Mouse (Mus musculus) frontal cortex, postnatal 14 days (tissue): Measurements from ENCODE around the gene Wdr26.

Experiments used
- DNase-seq, 2 experiments: peaks; one replicate each; pipeline ENCODE4 v3.0.0; 2022; ENCODE audit warnings: low spot score in 2 of 2

Wdr26 gene

DNA sequence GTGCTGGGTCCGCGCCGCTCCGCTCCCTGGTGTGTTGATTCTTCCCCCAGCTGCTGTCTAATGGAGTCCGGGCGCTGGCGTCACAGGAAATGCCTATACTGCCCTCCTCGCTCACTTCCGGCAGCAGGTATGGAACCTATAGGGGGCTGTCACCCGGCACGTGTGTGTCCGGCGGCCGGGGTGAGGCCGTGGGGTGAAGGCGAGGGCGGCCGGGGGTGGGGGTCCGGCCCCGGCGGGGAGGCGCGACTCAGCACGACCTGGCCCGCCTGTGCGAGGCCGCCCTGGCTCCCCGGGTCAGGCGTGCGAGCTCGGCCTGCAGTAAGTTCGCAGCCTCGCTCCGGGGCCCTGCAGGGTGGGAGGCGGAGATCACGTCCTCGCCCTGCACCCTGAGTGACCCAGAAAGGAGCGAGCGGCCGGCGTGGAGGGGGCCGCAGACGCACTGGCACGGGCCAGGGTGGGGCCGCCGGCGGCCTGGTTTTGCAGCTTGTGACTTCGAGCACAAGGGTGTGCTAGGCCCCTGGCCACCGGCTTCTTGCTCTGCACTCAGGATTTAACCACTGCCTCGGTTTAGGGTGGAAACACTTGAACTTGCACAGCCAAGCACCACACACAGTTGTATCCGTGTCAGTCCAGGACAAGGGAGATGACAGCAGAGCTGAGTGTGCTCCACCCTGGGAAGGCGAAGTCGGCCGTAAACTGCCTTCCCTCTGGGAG is at the start of gene Wdr26:
Wdr26 (minus strand) TSS at position 82 of the 714 bp plus-strand sequence.
- peak; percentile 74 to 76 for DNase-seq

DNA sequence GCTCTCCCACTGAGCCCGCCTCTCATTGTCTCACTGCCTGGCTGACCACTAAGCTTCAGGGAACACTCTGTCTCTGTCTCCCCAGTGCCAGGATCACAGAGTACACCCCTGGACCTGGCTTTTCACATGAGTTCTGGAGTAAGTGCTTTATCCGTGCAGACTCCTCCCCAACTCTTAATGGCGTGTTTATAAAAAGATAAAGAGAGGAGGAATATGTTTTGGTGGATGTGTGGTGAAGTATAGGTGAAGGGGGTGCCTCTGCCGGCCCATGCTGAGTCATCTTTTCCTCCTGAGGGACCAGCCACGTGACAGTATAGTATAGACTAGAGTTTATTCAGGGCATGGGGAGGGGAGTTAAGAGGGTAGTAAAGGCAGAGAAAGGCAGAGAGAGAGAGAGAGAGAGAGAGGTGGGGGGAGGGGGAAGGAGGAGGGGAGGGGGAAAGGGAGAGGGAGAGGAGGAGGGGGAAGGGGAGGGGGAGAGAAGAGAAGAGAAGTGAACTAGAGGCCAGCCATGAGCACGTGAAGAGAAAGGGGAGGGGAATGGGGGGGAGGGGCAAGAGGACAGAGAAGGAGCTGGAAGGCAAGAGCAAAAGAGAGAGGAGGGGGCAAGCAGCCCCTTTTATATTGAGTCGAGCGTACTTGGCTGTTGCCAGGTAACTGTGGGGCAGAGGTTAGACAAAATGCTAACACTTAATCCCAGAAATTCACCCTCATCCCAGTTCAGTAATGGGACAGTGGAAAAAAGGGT is 49.3 kb upstream of the Wdr26 start:
- DNase-seq = no peak

DNA sequence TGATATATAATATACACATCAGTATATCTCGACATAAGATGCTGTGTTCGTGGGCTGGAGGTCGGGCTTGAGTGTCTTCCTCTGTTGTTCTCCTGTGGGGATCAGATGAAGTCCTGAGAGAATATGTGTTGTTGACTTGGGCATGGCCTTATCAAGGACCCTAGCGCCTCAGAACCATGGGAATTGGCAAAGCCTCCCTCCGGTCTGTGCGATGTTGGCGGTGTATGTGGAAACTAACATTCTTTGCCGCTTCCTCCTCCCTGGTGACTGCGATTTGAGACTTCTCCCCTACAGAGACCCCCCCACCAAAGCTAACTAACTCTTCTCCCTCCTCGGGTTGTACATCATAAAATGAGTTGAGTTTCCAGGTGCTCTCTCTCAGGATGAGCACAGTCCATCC is 48.6 kb upstream of the Wdr26 start:
- DNase-seq = no peak

GRCm38 (mm10) chr1:181259626-181260410 is 48.0 kb upstream of the Wdr26 start:
- DNase-seq = no peak

DNA sequence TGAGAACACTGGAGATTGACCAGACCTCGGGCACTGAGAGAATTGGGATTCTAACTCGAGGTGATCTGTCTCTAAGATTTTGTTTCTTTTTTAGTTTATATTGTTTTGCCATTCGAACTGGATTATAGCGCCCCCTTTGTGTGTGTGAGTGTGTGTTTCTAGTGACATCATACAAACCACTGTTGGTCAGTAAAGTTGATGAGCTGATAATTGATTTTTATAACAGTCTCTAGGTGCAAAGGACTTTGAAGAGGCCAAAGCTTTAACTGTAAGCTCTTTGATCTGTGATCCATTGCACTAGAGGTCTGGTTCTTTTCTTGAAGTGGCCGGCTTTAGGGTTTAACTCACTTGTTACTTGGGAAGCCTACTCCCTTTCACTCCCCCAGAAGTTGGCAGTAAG is 47.3 kb upstream of the Wdr26 start:
- no peak for DNase-seq

DNA sequence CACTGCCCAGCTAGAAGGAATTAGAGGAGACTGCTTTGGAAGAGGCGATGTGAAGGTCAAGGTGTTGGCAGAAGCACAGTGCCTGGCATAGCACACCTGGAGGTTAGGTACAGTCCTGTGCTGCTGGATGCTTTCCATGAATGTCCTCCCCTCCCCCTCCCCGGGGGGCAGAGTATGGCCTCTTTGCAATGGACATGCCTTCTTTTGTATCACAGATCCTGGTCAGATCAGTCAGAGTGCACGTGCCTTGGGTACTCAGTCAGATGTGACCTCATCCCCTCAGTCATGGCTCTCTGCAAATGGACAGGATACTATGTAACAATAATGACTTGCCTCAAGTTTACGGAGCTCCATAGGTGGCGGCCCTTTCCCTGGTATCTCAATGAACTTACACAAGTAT is 46.8 kb upstream of the Wdr26 start:
- DNase-seq = no peak

GRCm38 (mm10) chr1:181257585-181258555 is 46.1 kb upstream of the Wdr26 start:
- no peak for DNase-seq

DNA sequence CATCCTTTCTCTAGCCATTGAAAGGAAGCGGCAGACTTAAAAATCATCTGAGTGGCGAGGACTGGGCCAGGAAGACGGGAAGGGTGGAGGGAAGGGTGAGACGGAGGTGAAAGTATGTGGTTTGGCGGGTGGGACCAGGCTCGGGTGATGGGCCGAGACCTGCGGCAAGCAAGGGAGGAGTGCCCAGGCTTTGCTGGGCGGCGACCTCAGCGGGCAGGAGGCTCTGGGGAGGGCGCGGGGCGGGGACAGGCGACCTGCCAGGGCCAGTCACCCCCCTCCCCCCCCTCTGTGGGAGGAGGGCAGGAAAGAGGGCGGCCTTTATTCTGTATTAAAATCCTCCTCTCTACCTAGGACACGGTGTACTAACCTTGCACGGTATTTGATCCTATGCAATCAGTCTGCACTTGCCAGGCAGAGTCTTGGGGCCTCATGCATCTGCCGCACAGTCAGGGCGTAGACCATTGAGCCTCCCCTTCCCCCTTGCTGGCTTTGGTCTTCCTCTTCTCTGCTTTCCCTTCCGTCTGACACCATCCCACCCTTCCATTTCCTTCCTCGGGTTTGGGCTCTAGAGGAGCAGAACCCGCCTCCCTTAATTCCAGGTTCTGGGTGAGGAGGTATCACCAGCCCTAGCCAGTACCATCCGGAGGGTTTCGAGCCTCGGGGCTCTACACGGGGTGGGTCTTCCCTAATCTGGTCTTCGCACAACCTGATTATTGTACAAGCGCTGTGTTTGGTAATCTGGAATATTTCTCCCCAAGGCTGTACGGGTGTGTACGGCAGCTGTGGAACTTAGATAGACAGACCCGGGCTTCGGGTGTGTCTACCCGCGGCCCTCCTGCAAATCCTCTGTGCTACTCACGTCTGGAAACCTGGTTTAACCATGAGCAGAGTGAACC is 45.1 kb upstream of the Wdr26 start:
- DNase-seq = no peak

DNA sequence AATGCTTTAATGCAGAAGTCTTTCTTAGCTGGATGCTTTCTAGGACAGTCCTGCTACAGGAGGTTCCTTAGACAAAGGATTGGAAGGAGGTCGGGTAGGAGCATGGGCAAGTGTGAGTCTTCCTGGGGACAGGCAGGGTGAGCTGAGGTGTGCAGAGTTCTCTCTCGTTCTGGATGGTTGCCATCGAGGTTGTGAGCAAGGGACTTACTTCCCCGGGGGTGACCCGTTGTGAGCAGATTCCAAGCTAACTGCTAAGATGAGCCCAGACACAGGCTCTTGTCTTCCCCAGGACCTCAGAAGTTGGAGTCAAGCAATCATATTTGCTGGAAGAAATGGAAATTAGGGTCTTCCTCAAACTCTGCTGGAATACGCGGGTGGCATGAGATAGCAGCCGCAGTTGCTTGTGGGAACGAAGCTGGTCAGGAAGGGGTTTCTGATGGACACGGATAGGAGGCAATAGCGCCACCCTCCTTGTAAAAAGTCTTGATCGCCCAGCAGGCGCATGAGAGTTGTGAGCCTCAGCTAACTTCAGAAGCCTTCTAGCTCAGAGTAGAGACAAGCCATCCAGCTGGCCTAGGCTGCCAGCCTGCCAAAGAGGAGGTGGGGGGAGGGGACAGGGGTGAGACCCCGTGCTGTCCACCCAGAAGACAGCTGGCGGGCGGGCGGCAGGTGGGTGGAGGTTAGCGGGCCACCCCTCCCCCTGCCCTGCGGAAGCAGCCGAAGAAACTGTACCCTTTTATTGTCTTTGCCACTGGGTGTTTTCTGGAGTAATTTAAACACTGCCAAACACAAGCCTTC is 44.3 kb upstream of the Wdr26 start:
- peak; percentile 16 to 21 for DNase-seq

GRCm38 (mm10) chr1:181255450-181255849 is 43.6 kb upstream of the Wdr26 start:
- DNase-seq = no peak

GRCm38 (mm10) chr1:181251624-181252023 is 39.8 kb upstream of the Wdr26 start:
- DNase-seq = no peak

- no peak for DNase-seq
Observed at GRCm38 (mm10) chr1:181250961-181251360, 39.2 kb upstream of the Wdr26 start.

- DNase-seq = no peak
Observed at GRCm38 (mm10) chr1:181249537-181249936, 37.7 kb upstream of the Wdr26 start.

GRCm38 (mm10) chr1:181247175-181247574 is 35.4 kb upstream of the Wdr26 start:
- DNase-seq = no peak

- DNase-seq = no peak
Observed at GRCm38 (mm10) chr1:181246487-181247138, 34.8 kb upstream of the Wdr26 start.

DNA sequence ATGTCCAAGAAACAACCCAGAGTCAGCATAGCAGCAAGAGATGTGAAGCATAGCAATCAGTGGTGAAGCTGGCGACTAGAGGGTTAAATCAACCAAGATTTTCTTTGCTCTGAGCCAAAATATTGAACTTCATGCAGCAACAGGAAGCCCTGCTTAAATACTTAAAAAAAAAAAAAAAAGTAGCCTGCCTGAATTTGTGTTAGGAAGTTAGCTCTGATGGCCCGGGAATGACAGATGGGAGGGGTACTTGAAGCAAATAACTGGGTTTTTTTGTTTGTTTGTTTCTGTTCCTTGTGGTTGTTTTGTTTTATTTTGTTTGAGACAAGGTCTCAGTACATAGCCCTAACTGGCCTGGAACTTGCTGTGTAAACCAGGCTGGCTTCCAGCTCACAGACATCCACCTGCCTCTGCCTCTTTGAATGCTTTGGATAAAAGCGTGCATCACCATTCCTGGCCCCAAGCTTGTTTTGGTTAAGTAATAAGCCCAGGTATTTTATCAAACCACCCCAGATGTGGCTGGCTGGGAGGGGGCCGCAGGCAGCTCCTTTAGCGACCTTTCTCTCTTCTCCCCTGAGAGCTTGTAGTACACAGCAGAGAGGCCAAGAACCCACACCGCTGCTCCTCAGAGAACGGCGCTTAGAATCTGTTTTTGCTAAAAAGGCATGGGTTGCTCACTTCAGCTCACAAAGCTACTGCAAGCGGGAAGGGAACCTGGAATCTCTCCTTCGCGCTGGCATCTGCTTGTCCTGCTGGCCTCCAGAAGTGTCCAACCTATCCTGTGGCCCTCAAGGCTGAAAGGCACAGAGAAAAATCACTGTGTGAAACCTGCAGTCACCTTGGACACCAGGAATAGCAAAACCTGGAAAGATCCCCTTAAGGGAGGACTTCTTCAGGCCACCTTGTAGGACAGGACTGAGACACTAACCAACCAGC is 34.0 kb upstream of the Wdr26 start:
- no peak for DNase-seq

GRCm38 (mm10) chr1:181245067-181245466 is 33.3 kb upstream of the Wdr26 start:
- no peak for DNase-seq

GRCm38 (mm10) chr1:181241185-181241584 is 29.4 kb upstream of the Wdr26 start:
- no peak for DNase-seq
